Mouse (Mus musculus): Measurements from ENCODE around the gene Olfr308. TPM values are rescaled to one million over a fixed set of nuclear protein-coding genes. Genes with fewer than 3 reads are reported as not detected.
"Not testable (repeated sequence)": the region's sequence is repeated elsewhere in the genome, so short reads cannot be mapped to it uniquely, and the experiment has no call there.

The Olfr308 gene
- polyA plus RNA-seq (2014; fragmentation: Nextera tagmentation; extraction: Ambion mirVana): not detected in 2 replicates

DNA sequence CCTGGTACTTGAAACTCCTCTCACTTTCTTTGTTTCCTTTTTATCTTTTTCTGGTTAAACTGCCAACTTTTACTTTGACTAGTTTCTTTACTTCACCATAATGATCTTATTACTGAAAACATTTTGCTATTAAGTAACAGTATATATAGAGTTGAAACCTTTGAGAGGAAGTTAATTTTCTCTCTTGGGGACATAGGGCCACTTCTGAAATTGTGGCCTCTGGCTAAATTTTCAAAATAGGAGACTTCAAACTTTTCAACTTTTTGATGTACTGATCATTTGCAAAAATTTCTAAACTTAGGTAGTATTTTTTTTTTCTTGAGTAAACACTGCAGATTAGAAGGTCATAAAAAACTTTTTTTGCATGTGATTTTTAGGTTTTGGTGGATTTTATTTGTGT is at the start of gene Olfr308:
Gene Olfr308, minus strand, starts transcription at position 101 of the 400 bp plus-strand sequence.
- no peaks in the 10 kb centered on the region for H3K4me1 ChIP-seq (ENCODE audit: control insufficient read depth, insufficient read depth, low read length)
- no peak within 1 kb of the TSS for H3K9ac ChIP-seq (ENCODE audit: low read depth, low read length)
- no peak for ATAC-seq (ENCODE audit: low read depth)
- H3K27me3 ChIP-seq (replicated peaks; ENCODE audit: control insufficient read depth, insufficient read depth, low read length): no peaks in the 10 kb centered on the region
- H3K4me2 ChIP-seq (ENCODE audit: low read depth, low read length): no peak within 1 kb of the TSS
- no peaks in the 10 kb centered on the region for H3K36me3 ChIP-seq (ENCODE audit: control insufficient read depth, insufficient read depth, low read length)
- DNase-seq (ENCODE audit: low spot score): no peak
- no peak within 1 kb of the TSS for H3K4me3 ChIP-seq (ENCODE audit: low read depth, low read length)
- H3K27ac ChIP-seq (replicated peaks; ENCODE audit: low read depth, low read length): no peak within 1 kb of the TSS
- H3K9me3 ChIP-seq (ENCODE audit: control insufficient read depth, low read length): no peaks in the 10 kb centered on the region

DNA sequence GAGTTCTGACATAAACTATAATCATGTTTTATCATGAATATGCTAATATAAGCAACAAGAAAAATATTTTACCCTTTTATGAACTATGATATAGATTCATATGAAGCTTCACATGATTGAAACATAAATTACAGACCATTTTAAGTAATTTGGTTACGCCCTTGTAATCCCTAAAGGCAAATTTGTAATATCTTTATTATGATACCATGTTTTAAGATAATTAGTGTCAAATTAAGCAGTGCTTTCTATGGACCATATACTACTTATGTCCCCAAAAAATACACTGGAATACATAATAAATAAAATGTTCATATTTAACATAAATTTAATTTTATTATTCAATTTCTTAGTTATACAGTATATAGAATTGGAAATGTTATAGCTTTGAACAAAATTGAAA is 41.4 kb upstream of the Olfr308 start, which contains the start of gene Olfr305:
Gene Olfr305, minus strand, starts transcription at position 101 of the 400 bp plus-strand sequence.
- Histone ChIP-seq H3K36me3 (ENCODE audit: control insufficient read depth, insufficient read depth, low read length) (no peaks in the 10 kb centered on the region), H3K4me3 (ENCODE audit: low read depth, low read length) (no peak within 1 kb of the TSS), H3K4me1 (ENCODE audit: control insufficient read depth, insufficient read depth, low read length) (no peaks in the 10 kb centered on the region), H3K9me3 (ENCODE audit: control insufficient read depth, low read length) (no peaks in the 10 kb centered on the region), H3K27me3 (replicated peaks; ENCODE audit: control insufficient read depth, insufficient read depth, low read length) (no peaks in the 10 kb centered on the region), H3K9ac (ENCODE audit: low read depth, low read length) (no peak within 1 kb of the TSS), H3K27ac (replicated peaks; ENCODE audit: low read depth, low read length) (no peak within 1 kb of the TSS), H3K4me2 (ENCODE audit: low read depth, low read length) (no peak within 1 kb of the TSS)
- DNase-seq (ENCODE audit: low spot score): no peak
- no peak for ATAC-seq (ENCODE audit: low read depth)
- 78% methylated on average over 1 of the region's 1 CpGs for WGBS

DNA sequence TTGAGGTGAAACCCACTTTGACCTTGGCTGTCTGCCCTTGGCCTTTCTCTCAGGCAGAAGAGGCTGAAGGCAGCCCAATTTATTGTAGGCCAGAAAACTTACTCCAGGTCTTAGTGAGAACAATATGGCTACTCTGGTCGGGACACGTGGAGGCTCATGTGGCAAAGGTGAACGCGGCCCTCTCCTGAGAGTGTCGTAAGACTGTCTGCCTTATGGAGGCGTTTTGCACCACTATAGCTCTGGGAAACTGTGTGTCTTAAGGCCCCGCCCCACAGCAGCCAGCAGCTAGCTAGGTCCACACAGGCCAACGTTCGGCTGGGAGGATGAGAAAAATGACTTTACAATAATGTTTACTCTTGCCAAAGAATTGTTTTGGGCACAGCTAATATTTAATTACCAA is 20.9 kb upstream of the Olfr308 start:
- not testable (repeated sequence) for H3K4me1 ChIP-seq (ENCODE audit: control insufficient read depth, insufficient read depth, low read length); H3K27me3 ChIP-seq (replicated peaks; ENCODE audit: control insufficient read depth, insufficient read depth, low read length); H3K9ac ChIP-seq (ENCODE audit: low read depth, low read length); H3K36me3 ChIP-seq (ENCODE audit: control insufficient read depth, insufficient read depth, low read length); H3K4me2 ChIP-seq (ENCODE audit: low read depth, low read length); H3K4me3 ChIP-seq (ENCODE audit: low read depth, low read length); ATAC-seq (ENCODE audit: low read depth); H3K27ac ChIP-seq (replicated peaks; ENCODE audit: low read depth, low read length); DNase-seq (ENCODE audit: low spot score); H3K9me3 ChIP-seq (ENCODE audit: control insufficient read depth, low read length)
- WGBS: 89% methylated on average over 9 of the region's 9 CpGs

DNA sequence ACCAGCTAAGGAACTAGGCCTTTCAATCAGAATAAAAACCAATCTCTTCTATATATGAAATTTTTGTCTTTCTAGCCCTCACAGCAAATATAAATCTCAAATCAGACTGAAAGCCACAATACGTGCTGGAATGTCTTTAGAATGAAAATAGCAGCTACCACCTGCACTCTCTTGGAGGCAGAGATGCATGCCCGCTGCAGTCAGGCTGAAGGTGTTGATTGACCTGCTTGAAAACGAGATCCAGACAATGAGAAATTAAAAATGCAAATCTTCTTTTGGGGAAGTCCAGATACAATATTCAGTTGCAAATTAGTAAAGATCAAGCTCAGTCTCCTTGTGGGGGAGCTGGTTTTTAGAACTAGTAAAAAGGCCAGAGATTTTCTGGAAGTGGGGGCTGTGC is 18.8 kb upstream of the Olfr308 start:
- no peaks in the 10 kb centered on the region for H3K4me1 ChIP-seq (ENCODE audit: control insufficient read depth, insufficient read depth, low read length)
- ATAC-seq (ENCODE audit: low read depth) (no peak), DNase-seq (ENCODE audit: low spot score) (no peak)
- no peak overlapping the region for H3K27ac ChIP-seq (replicated peaks; ENCODE audit: low read depth, low read length)
- H3K9me3 ChIP-seq (ENCODE audit: control insufficient read depth, low read length): no peaks in the 10 kb centered on the region
- H3K4me3 ChIP-seq (ENCODE audit: low read depth, low read length): no peak overlapping the region
- WGBS: 68% methylated on average over 3 of the region's 3 CpGs
- H3K9ac ChIP-seq (ENCODE audit: low read depth, low read length): no peak overlapping the region
- H3K36me3 ChIP-seq (ENCODE audit: control insufficient read depth, insufficient read depth, low read length): no peaks in the 10 kb centered on the region
- no peaks in the 10 kb centered on the region for H3K27me3 ChIP-seq (replicated peaks; ENCODE audit: control insufficient read depth, insufficient read depth, low read length)
- no peak overlapping the region for H3K4me2 ChIP-seq (ENCODE audit: low read depth, low read length)

DNA sequence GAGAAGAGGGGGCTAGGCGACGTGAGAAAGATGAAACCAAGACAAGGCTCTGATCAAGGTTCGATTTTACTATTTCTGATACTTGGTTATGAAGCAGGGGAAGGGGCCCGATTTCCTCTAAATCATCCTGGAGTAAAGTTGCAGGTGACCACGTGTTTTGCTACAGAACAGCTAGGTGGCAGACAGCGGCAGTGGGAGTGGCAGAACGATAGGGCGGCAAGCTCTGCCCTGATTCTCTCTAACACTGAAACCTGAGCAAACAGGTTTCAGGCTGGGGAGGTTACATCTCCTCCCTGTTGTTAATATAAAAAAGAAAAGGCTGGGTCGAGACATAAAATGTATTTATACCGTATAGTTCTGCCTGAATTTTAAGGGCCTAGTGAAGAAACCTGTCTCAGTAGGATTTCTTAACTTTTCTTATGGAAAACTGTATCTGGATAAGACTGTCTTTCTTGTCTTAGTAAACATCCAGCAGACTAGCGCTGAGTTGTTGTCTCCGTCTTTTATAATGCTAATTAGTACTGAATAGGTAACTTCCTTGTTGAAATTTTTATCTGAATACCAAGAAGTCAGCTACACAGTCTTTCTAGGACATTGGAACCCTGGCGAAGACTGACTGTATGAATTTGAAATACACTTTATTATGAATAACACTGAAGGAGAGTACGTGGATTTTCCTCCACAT is 17.6 kb upstream of the Olfr308 start:
- ATAC-seq (ENCODE audit: low read depth) (no peak), DNase-seq (ENCODE audit: low spot score) (no peak)
- H3K9ac ChIP-seq (ENCODE audit: low read depth, low read length): no peak overlapping the region
- H3K36me3 ChIP-seq (ENCODE audit: control insufficient read depth, insufficient read depth, low read length): no peaks in the 10 kb centered on the region
- no peaks in the 10 kb centered on the region for H3K4me1 ChIP-seq (ENCODE audit: control insufficient read depth, insufficient read depth, low read length)
- no peaks in the 10 kb centered on the region for H3K9me3 ChIP-seq (ENCODE audit: control insufficient read depth, low read length)
- no peak overlapping the region for H3K27ac ChIP-seq (replicated peaks; ENCODE audit: low read depth, low read length)
- no peaks in the 10 kb centered on the region for H3K27me3 ChIP-seq (replicated peaks; ENCODE audit: control insufficient read depth, insufficient read depth, low read length)
- WGBS: 75% methylated on average over 14 of the region's 14 CpGs
- no peak overlapping the region for H3K4me3 ChIP-seq (ENCODE audit: low read depth, low read length)
- H3K4me2 ChIP-seq (ENCODE audit: low read depth, low read length): no peak overlapping the region

DNA sequence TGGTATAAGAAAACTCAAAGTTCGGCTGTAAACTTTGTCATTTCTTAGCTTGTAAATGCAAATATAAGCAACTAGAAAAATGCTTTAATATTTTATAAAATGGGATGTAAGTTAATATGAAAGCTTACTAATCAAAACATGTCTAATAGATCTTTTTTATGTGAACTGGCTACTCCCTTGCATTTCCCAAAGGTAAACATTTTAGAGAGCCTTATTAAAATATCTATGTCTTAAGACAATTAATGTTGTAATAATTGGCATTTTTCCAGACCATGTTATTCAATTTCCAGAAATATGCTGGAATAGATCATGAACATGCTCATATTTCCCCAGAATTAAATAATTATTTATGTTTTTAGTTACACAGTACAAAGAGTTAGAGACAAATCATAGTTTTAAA is 12.1 kb upstream of the Olfr308 start, which contains the start of gene Olfr307:
Gene Olfr307, minus strand, starts transcription at position 101 of the 400 bp plus-strand sequence.
- H3K4me3 ChIP-seq (ENCODE audit: low read depth, low read length): no peak within 1 kb of the TSS
- H3K27me3 ChIP-seq (replicated peaks; ENCODE audit: control insufficient read depth, insufficient read depth, low read length): no peaks in the 10 kb centered on the region
- H3K9me3 ChIP-seq (ENCODE audit: control insufficient read depth, low read length): no peaks in the 10 kb centered on the region
- 77% methylated on average over 1 of the region's 1 CpGs for WGBS
- H3K27ac ChIP-seq (replicated peaks; ENCODE audit: low read depth, low read length): no peak within 1 kb of the TSS
- H3K4me1 ChIP-seq (ENCODE audit: control insufficient read depth, insufficient read depth, low read length): no peaks in the 10 kb centered on the region
- H3K9ac ChIP-seq (ENCODE audit: low read depth, low read length): no peak within 1 kb of the TSS
- H3K4me2 ChIP-seq (ENCODE audit: low read depth, low read length): no peak within 1 kb of the TSS
- no peak for ATAC-seq (ENCODE audit: low read depth)
- no peaks in the 10 kb centered on the region for H3K36me3 ChIP-seq (ENCODE audit: control insufficient read depth, insufficient read depth, low read length)
- DNase-seq (ENCODE audit: low spot score): no peak

DNA sequence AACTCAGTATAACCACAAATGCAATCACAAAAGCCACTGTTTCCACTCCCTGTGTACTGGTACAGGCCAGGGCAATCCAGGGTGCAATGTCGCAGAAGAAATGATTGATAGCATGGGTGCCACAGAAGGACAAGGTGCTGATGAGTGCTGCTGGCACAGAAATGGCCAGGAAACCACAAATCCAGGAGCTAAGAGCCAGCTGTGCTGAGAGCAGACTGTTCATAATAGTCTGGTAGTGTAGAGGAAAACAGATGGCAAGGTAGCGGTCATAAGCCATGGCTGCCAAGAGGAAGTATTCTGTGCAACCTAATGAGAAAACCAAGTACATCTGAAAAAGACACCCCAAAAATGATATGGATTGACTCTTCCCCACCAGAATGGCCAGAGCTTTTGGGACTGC is 4.1 kb downstream of the Olfr308 start:
- Histone ChIP-seq H3K9ac (ENCODE audit: low read depth, low read length) (no peak overlapping the region), H3K4me2 (ENCODE audit: low read depth, low read length) (no peak overlapping the region), H3K27ac (replicated peaks; ENCODE audit: low read depth, low read length) (no peak overlapping the region), H3K4me1 (ENCODE audit: control insufficient read depth, insufficient read depth, low read length) (no peaks in the 10 kb centered on the region), H3K9me3 (ENCODE audit: control insufficient read depth, low read length) (no peaks in the 10 kb centered on the region), H3K4me3 (ENCODE audit: low read depth, low read length) (no peak overlapping the region), H3K36me3 (ENCODE audit: control insufficient read depth, insufficient read depth, low read length) (no peaks in the 10 kb centered on the region), H3K27me3 (replicated peaks; ENCODE audit: control insufficient read depth, insufficient read depth, low read length) (no peaks in the 10 kb centered on the region)
- 85% methylated on average over 2 of the region's 2 CpGs for WGBS
- DNase-seq (ENCODE audit: low spot score) (no peak), ATAC-seq (ENCODE audit: low read depth) (no peak)

DNA sequence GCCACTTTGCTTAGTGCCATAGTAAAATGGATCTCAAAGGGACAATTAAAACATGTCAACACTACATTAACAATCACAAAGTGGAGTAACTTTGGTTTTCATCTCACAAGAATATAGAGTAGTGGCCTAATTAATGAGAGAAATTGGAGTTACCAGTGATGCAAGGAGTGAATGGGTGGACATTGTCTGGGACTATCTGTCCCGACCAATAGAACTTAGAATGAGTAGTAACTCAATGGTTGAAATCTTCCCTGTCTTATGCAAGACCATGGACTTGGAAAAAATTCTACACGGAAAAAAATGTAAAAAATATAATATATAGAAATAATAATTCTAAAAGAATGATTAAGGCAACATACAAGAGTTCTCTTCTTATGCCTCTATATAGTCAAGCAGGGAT is 11.8 kb downstream of the Olfr308 start, which contains the start of gene Olfr309:
Gene Olfr309, minus strand, starts transcription at position 101 of the 400 bp plus-strand sequence.
- Histone ChIP-seq H3K4me3 (ENCODE audit: low read depth, low read length) (no peak within 1 kb of the TSS), H3K36me3 (ENCODE audit: control insufficient read depth, insufficient read depth, low read length) (no peaks in the 10 kb centered on the region), H3K27me3 (replicated peaks; ENCODE audit: control insufficient read depth, insufficient read depth, low read length) (no peaks in the 10 kb centered on the region), H3K9me3 (ENCODE audit: control insufficient read depth, low read length) (no peaks in the 10 kb centered on the region), H3K27ac (replicated peaks; ENCODE audit: low read depth, low read length) (no peak within 1 kb of the TSS), H3K9ac (ENCODE audit: low read depth, low read length) (no peak within 1 kb of the TSS), H3K4me2 (ENCODE audit: low read depth, low read length) (no peak within 1 kb of the TSS), H3K4me1 (ENCODE audit: control insufficient read depth, insufficient read depth, low read length) (no peaks in the 10 kb centered on the region)
- ATAC-seq (ENCODE audit: low read depth) (no peak), DNase-seq (ENCODE audit: low spot score) (no peak)
- WGBS: 69% methylated on average over 2 of the region's 2 CpGs

DNA sequence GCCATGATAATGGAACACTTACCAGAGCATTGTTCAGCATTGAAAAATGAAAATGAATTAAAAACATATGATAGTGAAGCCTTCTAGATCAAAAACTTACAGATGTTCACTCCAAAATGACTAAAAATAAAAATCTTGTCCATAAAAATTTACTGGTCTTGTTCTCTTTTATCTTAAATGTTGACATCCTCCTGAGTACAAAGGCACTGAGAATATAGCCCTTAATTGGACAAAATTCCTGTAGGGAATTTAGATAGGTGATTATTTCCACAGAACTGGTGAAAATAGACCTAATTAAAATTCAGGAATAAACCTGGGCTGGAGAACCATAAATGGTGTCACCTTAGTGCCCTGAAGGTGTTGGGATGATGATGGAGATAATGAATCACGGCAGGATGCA is 48.4 kb downstream of the Olfr308 start, which contains the start of gene Olfr310:
Gene Olfr310, minus strand, starts transcription at position 101 of the 400 bp plus-strand sequence.
- H3K27me3 ChIP-seq (replicated peaks; ENCODE audit: control insufficient read depth, insufficient read depth, low read length): no peaks in the 10 kb centered on the region
- no peaks in the 10 kb centered on the region for H3K9me3 ChIP-seq (ENCODE audit: control insufficient read depth, low read length)
- DNase-seq (ENCODE audit: low spot score) (no peak), ATAC-seq (ENCODE audit: low read depth) (no peak)
- H3K36me3 ChIP-seq (ENCODE audit: control insufficient read depth, insufficient read depth, low read length): no peaks in the 10 kb centered on the region
- H3K9ac ChIP-seq (ENCODE audit: low read depth, low read length): no peak within 1 kb of the TSS
- no peak within 1 kb of the TSS for H3K27ac ChIP-seq (replicated peaks; ENCODE audit: low read depth, low read length)
- H3K4me3 ChIP-seq (ENCODE audit: low read depth, low read length): no peak within 1 kb of the TSS
- no peak within 1 kb of the TSS for H3K4me2 ChIP-seq (ENCODE audit: low read depth, low read length)
- no peaks in the 10 kb centered on the region for H3K4me1 ChIP-seq (ENCODE audit: control insufficient read depth, insufficient read depth, low read length)
- WGBS: 75% methylated on average over 1 of the region's 1 CpGs
